Mouse (Mus musculus) liver, embryonic 14.5 days (tissue): ENCODE measurements around the gene Fam131a. TPM values are rescaled to one million over a fixed set of nuclear protein-coding genes. Genes with fewer than 3 reads are reported as not detected.

Experiments
- ATAC-seq: fragments of 200-750 bp; cut with Nextera tagmentation; 2 replicates; pipeline ENCODE4 v1.8.0; 2017; ENCODE audit warnings: moderate number of reproducible peaks, mild to moderate bottlenecking, moderate library complexity; ENCODE audit not compliant: insufficient read depth
- DNase-seq, 3 experiments: peaks; one replicate each; pipeline ENCODE4 v3.0.0-alpha.2; 2012 to 2013; ENCODE audit warnings: low read depth in 3 of 3, low spot score in 3 of 3
- H3K27ac ChIP-seq: fragments of 300-500 bp; sonication (generic); 2 replicates; pipeline ENCODE4 v1.5.1; 2014; ENCODE audit warnings: moderate library complexity, mild to moderate bottlenecking, control low read depth, inconsistent platforms
- H3K27me3 ChIP-seq: fragments of 300-500 bp; sonication (generic); 2 replicates; pipeline ENCODE4 v1.6.1; 2014; ENCODE audit warnings: mild to moderate bottlenecking, low read length, moderate library complexity; ENCODE audit not compliant: control insufficient read depth, insufficient read depth
- H3K36me3 ChIP-seq: fragments of 300-500 bp; sonication (generic); replicated peaks from 2 replicates; pipeline ENCODE4 v1.6.1; 2014; ENCODE audit warnings: low read depth; ENCODE audit not compliant: control insufficient read depth, insufficient read depth
- H3K4me1 ChIP-seq, 2 experiments: fragments of 200-500 bp in 1 of 2; fragments of 300-500 bp in 1 of 2; sonication (generic) in 1 of 2; replicated peaks; 2 replicates each; pipeline ENCODE4 v1.6.1; 2012 to 2014; ENCODE audit warnings: antibody characterized with exemption in 1 of 2, inconsistent platforms in 1 of 2, low read length in 1 of 2; ENCODE audit not compliant: control insufficient read depth in 2 of 2, insufficient read depth in 2 of 2
- H3K4me2 ChIP-seq: fragments of 300-500 bp; sonication (generic); 2 replicates; pipeline ENCODE4 v1.6.1; 2014; ENCODE audit warnings: low read depth, mild to moderate bottlenecking, control low read depth, moderate library complexity
- H3K4me3 ChIP-seq, 2 experiments: fragments of 200-500 bp in 1 of 2; fragments of 300-500 bp in 1 of 2; sonication (generic) in 1 of 2; 2 replicates each; pipeline ENCODE4 v1.5.1; 2012 to 2014; ENCODE audit warnings: low read depth in 2 of 2, low read length in 2 of 2, mild to moderate bottlenecking in 2 of 2, control low read depth in 1 of 2, inconsistent platforms in 1 of 2, moderate library complexity in 1 of 2; ENCODE audit not compliant: insufficient read depth in 1 of 2
- H3K9ac ChIP-seq: fragments of 300-500 bp; sonication (generic); replicated peaks from 2 replicates; pipeline ENCODE4 v1.6.1; 2014; ENCODE audit warnings: mild to moderate bottlenecking, control low read depth, moderate library complexity
- H3K9me3 ChIP-seq: fragments of 300-500 bp; sonication (generic); 2 replicates; pipeline ENCODE4 v1.6.1; 2016; ENCODE audit warnings: low read length, mixed read lengths; ENCODE audit not compliant: control insufficient read depth
- CTCF ChIP-seq: IDR thresholded peaks from 2 replicates; pipeline ENCODE4 v1.5.1; 2016; ENCODE audit warnings: antibody characterized with exemption, low read depth, control low read depth
- EP300 ChIP-seq: IDR thresholded peaks from 2 replicates; pipeline ENCODE4 v1.6.1; 2016; ENCODE audit warnings: antibody characterized with exemption, low read depth
- WGBS: fragments of 180-500 bp; shearing (Covaris S2); extraction: QIAGEN DNeasy Blood & Tissue Kit; methylation state at CpG from one replicate; pipeline ENCODE4 v1.1.7; 2014; ENCODE audit not compliant: insufficient replicate concordance; 5-methylcytosine and 5-hydroxymethylcytosine counted together
- polyA plus RNA-seq, 2 experiments: library from polyadenylated mRNA; depleted of rRNA in 1 of 2; stranded (reverse) in 1 of 2; unstranded in 1 of 2; fragments of >200 nt; fragmentation: Nextera tagmentation in 1 of 2; extraction: Ambion mirVana in 1 of 2; gene quantifications; 2 replicates each; pipeline versions ENCODE4 v1.2.1 to v1.2.3; 2012 to 2014

Fam131a gene
- polyA plus RNA-seq, 2 experiments = 1.3 to 1.4 TPM

DNA sequence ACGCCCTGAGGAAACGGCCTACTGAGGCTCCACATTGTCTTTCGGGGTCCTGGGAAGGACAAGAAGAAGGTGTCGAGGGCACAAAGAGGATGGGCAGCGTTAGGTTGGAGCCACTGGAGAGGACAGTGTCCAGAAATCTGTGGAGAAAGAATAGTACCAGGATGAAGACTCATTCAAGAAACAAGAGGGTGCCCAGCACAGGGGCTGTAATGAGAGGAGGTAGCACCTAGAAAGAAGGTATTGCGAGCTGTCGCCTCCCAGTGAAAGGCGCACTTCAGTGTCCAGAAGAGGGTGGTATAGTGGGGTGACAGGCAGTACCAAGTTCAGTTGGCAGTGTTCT, 23.8 kb downstream of the Fam131a start:
- no peak for DNase-seq
- peak overlapping the region; percentile 95 for H3K4me2 ChIP-seq
- 4% methylated on average over 8 of the region's 8 CpGs for WGBS

DNA sequence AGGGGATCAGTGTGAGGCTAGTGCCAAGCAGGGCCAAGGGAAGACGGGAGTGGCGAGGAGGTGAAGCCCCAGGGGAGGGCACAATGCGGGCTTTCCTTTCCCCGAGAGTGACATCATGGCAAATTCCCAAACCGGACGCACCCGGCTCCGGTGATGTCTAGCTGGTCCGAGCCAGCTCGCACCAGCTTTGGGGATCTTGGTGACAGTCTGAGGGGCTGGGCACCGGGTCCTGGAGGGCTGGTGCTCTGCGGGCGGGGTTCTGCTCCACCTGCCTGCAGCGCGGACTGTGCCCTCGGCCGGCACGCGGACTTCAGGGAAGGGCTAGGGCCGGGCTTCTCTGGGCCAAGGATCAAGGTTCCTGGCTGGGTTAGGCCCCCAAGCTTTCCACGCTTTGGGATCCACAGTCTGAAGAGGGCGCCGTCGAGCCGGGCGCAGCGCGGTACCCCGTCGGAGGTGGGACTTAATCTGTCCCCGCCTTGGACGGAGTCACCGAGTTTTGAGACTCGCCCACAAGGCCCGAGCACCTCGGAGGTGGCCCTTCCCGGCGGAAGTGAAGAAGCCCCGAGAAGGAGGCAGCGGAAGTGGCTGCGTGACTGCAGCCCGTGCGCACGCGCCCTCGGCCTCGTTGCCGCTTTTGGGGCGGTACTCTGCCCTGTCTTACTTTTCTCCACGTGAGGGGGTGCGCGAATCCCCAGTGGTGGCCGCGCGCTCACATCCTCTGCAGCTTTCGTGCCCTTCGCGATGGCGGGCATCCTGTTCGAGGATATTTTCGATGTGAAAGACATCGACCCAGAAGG, 24.3 kb downstream of the Fam131a start, which contains the start of the genes Polr2h and Clcn2:
TSS of gene Polr2h (plus strand) at position 485 of the 797 bp plus-strand sequence.
TSS of gene Clcn2 (minus strand) at position 566 of the 797 bp plus-strand sequence.
- Histone ChIP-seq H3K9ac (peak within 1 kb of the TSS; percentile 73), H3K9me3 (no peaks in the 10 kb centered on the region), H3K4me2 (peak within 1 kb of the TSS; percentile 95), H3K27ac (peak within 1 kb of the TSS; percentile 80), H3K36me3 (no peaks in the 10 kb centered on the region; the same call in none of the 2 replicates), H3K4me1 (peaks cover 26 to 39% of the 10 kb centered on the region in 2 experiments), H3K4me3 (peak within 1 kb of the TSS; percentile 79 to 84), H3K27me3 (no peaks in the 10 kb centered on the region)
- under 1% methylated on average over 60 of the region's 62 CpGs for WGBS
- ATAC-seq = peak; percentile 85
- DNase-seq = peak; percentile 96 to 97 (median 96)
- TF ChIP-seq CTCF (peak; percentile 91), EP300 (peak; percentile 38)

More for the DNA sequence above, 23.8 kb downstream of the Fam131a start:
- TF ChIP-seq CTCF (peak; percentile 17; the same call in 1 of the 2 replicates), EP300 (no peak)
- Histone ChIP-seq H3K27ac (peak overlapping the region; percentile 80), H3K4me3 (peak overlapping the region; percentile 79 to 84), H3K9ac (peak overlapping the region; percentile 72), H3K4me1 (peaks cover 29 to 43% of the 10 kb centered on the region in 2 experiments), H3K9me3 (no peaks in the 10 kb centered on the region), H3K36me3 (peaks cover 5% of the 10 kb centered on the region), H3K27me3 (no peaks in the 10 kb centered on the region)
- peak; percentile 21 for ATAC-seq

DNA sequence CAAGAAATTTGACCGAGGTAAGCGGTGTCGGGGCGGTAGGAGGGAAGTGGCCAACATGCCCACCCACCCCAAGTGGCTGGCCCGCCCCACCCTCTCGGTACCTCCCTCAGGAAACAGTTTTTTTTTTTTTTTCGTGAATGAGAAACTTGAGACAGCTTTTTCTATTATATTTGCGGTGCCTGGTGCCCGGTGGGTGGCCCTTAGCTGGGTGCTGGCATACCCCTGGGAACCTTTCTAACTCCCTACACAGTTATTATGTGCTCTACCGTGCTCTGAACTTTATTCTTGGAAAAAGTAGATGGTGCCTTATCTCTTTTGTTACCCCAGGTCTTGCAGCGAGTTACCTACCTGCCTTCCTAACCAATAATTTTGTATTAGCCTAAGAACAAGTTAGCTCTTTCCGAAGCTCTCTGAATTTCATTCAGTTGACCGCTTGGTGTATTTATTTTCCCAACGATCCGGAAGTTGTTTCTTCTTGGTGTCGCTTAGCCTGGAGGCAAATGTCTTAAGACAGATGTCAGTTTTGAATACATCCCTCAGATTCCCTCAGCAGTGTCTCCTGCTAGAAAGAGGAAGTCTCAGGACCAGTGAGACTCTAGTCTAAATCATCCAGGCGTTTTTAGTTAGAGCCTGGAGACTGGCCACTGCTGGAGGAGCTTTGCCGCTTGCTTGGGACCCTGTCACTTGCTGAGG, 25.1 kb downstream of the Fam131a start:
- 1% methylated on average over 18 of the region's 18 CpGs for WGBS
- H3K4me1 ChIP-seq = peaks cover 20 to 32% of the 10 kb centered on the region in 2 experiments

DNA sequence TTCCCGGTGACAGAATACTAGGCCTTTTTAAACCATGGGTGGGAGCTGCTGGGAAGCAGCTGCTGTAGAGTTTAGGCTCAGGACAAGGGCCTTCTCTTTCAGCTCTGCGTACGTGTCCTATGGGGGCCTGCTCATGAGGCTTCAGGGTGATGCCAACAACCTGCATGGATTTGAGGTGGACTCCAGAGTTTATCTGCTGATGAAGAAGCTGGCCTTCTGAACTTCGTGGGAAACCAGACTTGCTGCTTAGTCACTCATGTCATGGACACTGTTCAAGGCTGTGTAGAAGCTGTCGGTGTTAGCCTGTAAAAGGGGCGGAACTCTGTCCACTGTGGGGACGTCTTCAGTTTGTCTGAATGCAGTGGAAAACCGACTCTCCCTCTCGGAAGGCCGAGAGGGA, 28.8 kb downstream of the Fam131a start:
- Histone ChIP-seq H3K36me3 (no peaks in the 10 kb centered on the region; the same call in none of the 2 replicates), H3K27ac (no peak overlapping the region), H3K4me1 (peaks cover 7 to 12% of the 10 kb centered on the region in 2 experiments), H3K4me3 (no peak overlapping the region), H3K9me3 (no peaks in the 10 kb centered on the region), H3K27me3 (no peaks in the 10 kb centered on the region; the same call in 1 of the 2 replicates), H3K9ac (no peak overlapping the region), H3K4me2 (no peak overlapping the region)
- DNase-seq (no peak), ATAC-seq (no peak)
- 75% methylated on average over 10 of the region's 10 CpGs for WGBS
- TF ChIP-seq EP300 (no peak), CTCF (no peak)

More for the DNA sequence above, 25.1 kb downstream of the Fam131a start:
- DNase-seq (no peak), ATAC-seq (peak; percentile 31)
- H3K4me2 ChIP-seq = peak overlapping the region; percentile 95
- no peaks in the 10 kb centered on the region for H3K9me3 ChIP-seq
- TF ChIP-seq CTCF (no peak), EP300 (no peak)
- H3K4me3 ChIP-seq = peak overlapping the region; percentile 79 to 84
- H3K27ac ChIP-seq = peak overlapping the region; percentile 49
- no peaks in the 10 kb centered on the region; the same call in none of the 2 replicates for H3K36me3 ChIP-seq
- H3K9ac ChIP-seq = peak overlapping the region; percentile 73
- no peaks in the 10 kb centered on the region for H3K27me3 ChIP-seq

DNA sequence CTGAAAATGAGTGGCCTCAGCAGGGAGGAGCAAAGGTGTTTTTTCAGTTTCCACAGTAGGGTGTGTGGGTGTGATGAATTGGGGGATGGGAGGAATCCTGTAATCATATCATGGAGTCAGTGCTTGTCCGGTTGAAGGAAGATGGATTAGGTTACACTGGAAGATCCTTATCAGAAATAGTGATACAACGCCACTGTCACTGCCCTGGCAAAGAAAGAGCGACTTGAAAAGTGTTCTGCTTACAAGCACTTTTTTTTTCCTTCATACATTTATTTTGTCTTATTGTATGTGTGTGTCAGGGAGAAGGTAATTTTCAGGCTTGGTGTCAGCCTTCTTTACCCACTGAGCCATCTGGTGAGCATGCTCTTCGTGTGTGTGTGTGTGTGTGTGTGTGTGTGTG, 29.7 kb downstream of the Fam131a start:
- 69% methylated on average over 4 of the region's 4 CpGs for WGBS
- no peaks in the 10 kb centered on the region; the same call in 1 of the 2 replicates for H3K27me3 ChIP-seq
- H3K36me3 ChIP-seq = no peaks in the 10 kb centered on the region; the same call in none of the 2 replicates
- no peak overlapping the region for H3K9ac ChIP-seq
- no peak overlapping the region for H3K4me3 ChIP-seq
- ATAC-seq (no peak), DNase-seq (no peak)
- no peak overlapping the region for H3K27ac ChIP-seq
- H3K4me2 ChIP-seq = no peak overlapping the region
- H3K4me1 ChIP-seq = peaks cover 7 to 9% of the 10 kb centered on the region in 2 experiments; a peak in 3 of 4 replicates
- TF ChIP-seq EP300 = no peak
- no peaks in the 10 kb centered on the region for H3K9me3 ChIP-seq
